Mouse (Mus musculus): ENCODE data around the gene Lhx2. TPM values are rescaled to one million over a fixed set of nuclear protein-coding genes. Genes with fewer than 3 reads are reported as not detected.

Gene Lhx2
- polyA plus RNA-seq, 1 experiment, result 0.36 TPM

DNA sequence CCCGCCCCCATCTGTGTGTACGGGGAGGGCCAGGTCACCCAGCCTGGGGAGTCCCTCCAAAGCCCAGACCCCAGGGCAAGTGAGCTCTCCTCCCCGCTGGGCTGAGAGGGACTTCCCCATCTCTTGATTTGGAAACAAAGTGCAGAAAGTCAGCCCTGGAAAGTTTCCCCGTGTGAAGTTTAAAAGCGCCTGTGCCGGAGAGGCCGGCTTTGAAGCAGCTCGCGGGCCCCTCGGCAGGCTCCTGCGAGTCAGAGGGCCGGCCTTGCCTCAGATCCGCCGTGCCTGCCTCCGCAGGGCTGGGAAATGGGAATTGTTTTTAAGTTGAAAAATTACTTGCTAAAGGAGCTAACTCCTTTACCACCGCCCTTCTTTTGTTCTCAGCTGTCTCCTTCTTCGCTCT lies 2.5 kb upstream of the Lhx2 start:
- H3K27me3 ChIP-seq (ENCODE audit: control insufficient read depth, insufficient read depth, low read length, poor library complexity, severe bottlenecking), result peaks cover 50% of the 10 kb centered on the region
- H3K27ac ChIP-seq (ENCODE audit: insufficient read depth, low read length), result no peak overlapping the region
- TF ChIP-seq POLR2A (IDR thresholded peaks at IDR 0.05; ENCODE audit: insufficient read depth, low read length) (no peak), CTCF (IDR thresholded peaks at IDR 0.05; ENCODE audit: low read depth, low read length) (no peak), EP300 (IDR thresholded peaks at IDR 0.05; ENCODE audit: insufficient read depth, low read depth, low read length) (no peak)
- H3K9ac ChIP-seq (ENCODE audit: low read depth, poor library complexity, severe bottlenecking), result no peak overlapping the region
- H3K9me3 ChIP-seq (replicated peaks; ENCODE audit: control insufficient read depth, insufficient read depth, low read length, poor library complexity, severe bottlenecking), result no peaks in the 10 kb centered on the region
- no peak overlapping the region for H3K4me3 ChIP-seq (ENCODE audit: low read depth, low read length)
- H3K36me3 ChIP-seq (ENCODE audit: control insufficient read depth, insufficient read depth, low read length, poor library complexity, severe bottlenecking), result no peaks in the 10 kb centered on the region
- H3K4me1 ChIP-seq (ENCODE audit: control insufficient read depth, insufficient read depth, low read length), result no peaks in the 10 kb centered on the region

DNA sequence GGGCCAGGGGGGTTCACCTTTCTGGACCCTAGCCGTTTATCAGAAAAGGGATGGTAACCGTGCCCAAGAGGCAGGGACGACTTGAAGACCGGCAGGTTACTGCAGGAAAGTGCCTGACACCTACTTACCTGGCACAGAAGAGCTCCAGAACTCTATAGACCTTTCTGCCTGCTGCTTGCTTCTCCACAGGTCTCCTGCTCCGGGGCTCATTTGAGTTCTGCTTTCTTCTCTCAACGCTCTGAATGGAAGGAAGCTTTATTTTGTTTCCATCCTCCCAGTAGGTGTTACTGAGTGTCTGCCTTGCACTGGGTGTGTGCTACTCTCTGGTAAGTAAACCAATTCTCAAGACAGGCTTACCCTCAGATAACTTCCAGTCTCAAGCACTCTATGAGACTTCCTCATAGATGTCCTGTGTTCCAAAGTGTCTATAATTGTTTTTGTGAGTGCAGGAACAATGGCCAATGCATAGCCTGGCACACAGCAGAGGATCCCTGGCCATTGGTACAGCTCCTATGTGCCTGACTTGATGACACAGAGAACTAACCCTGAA lies 1.9 kb upstream of the Lhx2 start:
- Histone ChIP-seq H3K4me1 (ENCODE audit: control insufficient read depth, insufficient read depth, low read length) (no peaks in the 10 kb centered on the region), H3K36me3 (ENCODE audit: control insufficient read depth, insufficient read depth, low read length, poor library complexity, severe bottlenecking) (no peaks in the 10 kb centered on the region), H3K9ac (ENCODE audit: low read depth, poor library complexity, severe bottlenecking) (no peak overlapping the region), H3K27ac (ENCODE audit: insufficient read depth, low read length) (no peak overlapping the region), H3K4me3 (ENCODE audit: low read depth, low read length) (no peak overlapping the region), H3K27me3 (ENCODE audit: control insufficient read depth, insufficient read depth, low read length, poor library complexity, severe bottlenecking) (peaks cover 50% of the 10 kb centered on the region), H3K9me3 (replicated peaks; ENCODE audit: control insufficient read depth, insufficient read depth, low read length, poor library complexity, severe bottlenecking) (no peaks in the 10 kb centered on the region)
- no peak for TF ChIP-seq EP300 (IDR thresholded peaks at IDR 0.05; ENCODE audit: insufficient read depth, low read depth, low read length)
- no peak for TF ChIP-seq CTCF (IDR thresholded peaks at IDR 0.05; ENCODE audit: low read depth, low read length)
- TF ChIP-seq POLR2A (IDR thresholded peaks at IDR 0.05; ENCODE audit: insufficient read depth, low read length), result no peak

DNA sequence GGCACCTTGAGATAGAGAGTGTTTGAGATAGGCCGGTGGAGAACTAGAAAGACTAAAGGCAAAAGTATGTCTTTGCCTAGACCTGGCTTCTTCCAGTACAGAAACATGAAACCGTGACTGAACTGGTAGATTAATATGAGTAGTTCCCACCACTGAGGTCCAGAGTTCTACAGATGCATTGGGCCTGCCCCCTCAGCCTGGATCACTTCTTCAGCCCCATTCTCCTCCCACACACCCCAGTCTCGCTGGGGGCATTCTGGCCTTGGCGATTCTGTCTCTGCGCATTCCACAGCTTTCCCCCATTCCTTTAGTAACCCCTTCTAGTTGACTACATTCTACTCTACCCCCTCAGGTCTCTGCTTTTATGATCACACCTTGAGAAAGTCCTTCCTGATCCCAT lies 1.4 kb upstream of the Lhx2 start:
- no peak overlapping the region for H3K4me3 ChIP-seq (ENCODE audit: low read depth, low read length)
- peaks cover 52% of the 10 kb centered on the region for H3K27me3 ChIP-seq (ENCODE audit: control insufficient read depth, insufficient read depth, low read length, poor library complexity, severe bottlenecking)
- H3K4me1 ChIP-seq (ENCODE audit: control insufficient read depth, insufficient read depth, low read length), result no peaks in the 10 kb centered on the region
- H3K36me3 ChIP-seq (ENCODE audit: control insufficient read depth, insufficient read depth, low read length, poor library complexity, severe bottlenecking), result no peaks in the 10 kb centered on the region
- H3K27ac ChIP-seq (ENCODE audit: insufficient read depth, low read length), result no peak overlapping the region
- no peak overlapping the region for H3K9ac ChIP-seq (ENCODE audit: low read depth, poor library complexity, severe bottlenecking)
- TF ChIP-seq EP300 (IDR thresholded peaks at IDR 0.05; ENCODE audit: insufficient read depth, low read depth, low read length), result no peak
- no peak for TF ChIP-seq POLR2A (IDR thresholded peaks at IDR 0.05; ENCODE audit: insufficient read depth, low read length)
- no peak for TF ChIP-seq CTCF (IDR thresholded peaks at IDR 0.05; ENCODE audit: low read depth, low read length)
- H3K9me3 ChIP-seq (replicated peaks; ENCODE audit: control insufficient read depth, insufficient read depth, low read length, poor library complexity, severe bottlenecking), result no peaks in the 10 kb centered on the region

DNA sequence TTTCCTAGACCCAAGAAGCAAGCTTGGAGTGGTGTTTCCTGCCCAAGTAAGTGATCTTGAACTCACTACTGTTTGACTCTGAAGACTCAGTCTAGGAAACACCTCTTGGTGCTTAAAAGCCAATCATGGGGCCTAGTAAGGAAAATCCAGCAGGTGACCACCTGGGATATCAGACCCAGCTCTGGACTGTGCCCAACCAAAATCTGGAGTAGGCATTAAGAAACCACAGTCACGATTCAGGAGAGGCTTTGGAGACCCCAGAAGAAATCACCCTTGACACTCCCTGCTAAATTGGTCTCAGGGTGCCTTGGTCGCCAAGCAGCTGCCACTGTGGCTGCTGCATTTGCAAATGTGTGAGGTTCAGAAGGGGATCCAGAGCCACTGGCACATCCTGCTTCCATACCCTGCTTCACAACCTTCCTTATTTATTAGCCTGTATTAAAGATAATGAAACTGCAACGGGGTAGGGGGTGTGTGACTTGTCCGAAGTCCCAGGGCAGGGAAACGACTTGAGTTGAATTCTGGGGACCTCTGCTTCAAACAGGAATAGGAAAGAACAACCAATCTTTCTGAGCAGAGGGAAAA lies 641 bp upstream of the Lhx2 start:
- H3K9me3 ChIP-seq (replicated peaks; ENCODE audit: control insufficient read depth, insufficient read depth, low read length, poor library complexity, severe bottlenecking), result no peaks in the 10 kb centered on the region
- H3K36me3 ChIP-seq (ENCODE audit: control insufficient read depth, insufficient read depth, low read length, poor library complexity, severe bottlenecking), result no peaks in the 10 kb centered on the region
- TF ChIP-seq POLR2A (IDR thresholded peaks at IDR 0.05; ENCODE audit: insufficient read depth, low read length) (no peak), CTCF (IDR thresholded peaks at IDR 0.05; ENCODE audit: low read depth, low read length) (no peak), EP300 (IDR thresholded peaks at IDR 0.05; ENCODE audit: insufficient read depth, low read depth, low read length) (no peak)
- no peak overlapping the region for H3K27ac ChIP-seq (ENCODE audit: insufficient read depth, low read length)
- H3K4me1 ChIP-seq (ENCODE audit: control insufficient read depth, insufficient read depth, low read length), result no peaks in the 10 kb centered on the region
- no peak overlapping the region for H3K4me3 ChIP-seq (ENCODE audit: low read depth, low read length)
- H3K27me3 ChIP-seq (ENCODE audit: control insufficient read depth, insufficient read depth, low read length, poor library complexity, severe bottlenecking), result peaks cover 53% of the 10 kb centered on the region
- no peak overlapping the region for H3K9ac ChIP-seq (ENCODE audit: low read depth, poor library complexity, severe bottlenecking)

DNA sequence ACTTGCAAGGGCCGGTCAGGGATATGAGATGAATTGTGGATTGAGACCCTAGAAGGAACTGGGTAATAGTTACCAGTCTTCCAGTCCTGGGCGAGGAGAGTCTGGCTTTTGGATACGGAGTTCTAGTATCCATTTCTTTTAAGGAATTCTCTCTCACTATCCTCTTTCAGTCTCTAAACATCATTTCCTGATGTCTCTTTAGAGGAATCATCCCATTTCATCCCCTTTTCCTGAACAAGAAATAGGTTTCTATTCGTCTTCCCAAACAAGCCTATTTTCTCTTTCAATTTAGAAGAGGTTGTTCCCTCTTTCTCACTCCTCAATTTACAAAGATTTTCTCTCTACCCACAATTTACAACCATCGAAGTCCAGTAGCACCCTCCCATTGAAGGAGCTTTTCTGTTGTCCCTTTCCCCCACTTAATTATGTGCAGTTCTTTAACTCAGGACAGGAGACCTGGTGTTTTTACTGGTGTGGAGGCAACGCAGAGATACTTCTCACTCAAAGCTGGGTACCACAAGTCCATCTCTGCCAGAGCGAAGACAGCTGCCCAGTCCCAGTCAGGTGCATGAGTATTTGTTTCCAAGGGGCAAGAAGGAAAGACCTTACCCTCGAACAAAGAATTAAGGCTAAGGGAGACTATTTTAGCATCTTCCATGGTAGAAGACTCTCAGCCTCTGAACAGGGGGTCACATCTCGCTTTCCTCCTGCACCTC lies 987 bp downstream of the Lhx2 start:
- H3K9me3 ChIP-seq (replicated peaks; ENCODE audit: control insufficient read depth, insufficient read depth, low read length, poor library complexity, severe bottlenecking), result no peaks in the 10 kb centered on the region
- peaks cover 60% of the 10 kb centered on the region for H3K27me3 ChIP-seq (ENCODE audit: control insufficient read depth, insufficient read depth, low read length, poor library complexity, severe bottlenecking)
- no peaks in the 10 kb centered on the region for H3K4me1 ChIP-seq (ENCODE audit: control insufficient read depth, insufficient read depth, low read length)
- peak overlapping the region; percentile 30 for H3K4me3 ChIP-seq (ENCODE audit: low read depth, low read length)
- peak overlapping the region; percentile 78; the same call in 1 of the 2 replicates for H3K9ac ChIP-seq (ENCODE audit: low read depth, poor library complexity, severe bottlenecking)
- no peaks in the 10 kb centered on the region for H3K36me3 ChIP-seq (ENCODE audit: control insufficient read depth, insufficient read depth, low read length, poor library complexity, severe bottlenecking)
- TF ChIP-seq EP300 (IDR thresholded peaks at IDR 0.05; ENCODE audit: insufficient read depth, low read depth, low read length), result no peak
- TF ChIP-seq CTCF (IDR thresholded peaks at IDR 0.05; ENCODE audit: low read depth, low read length), result no peak
- TF ChIP-seq POLR2A (IDR thresholded peaks at IDR 0.05; ENCODE audit: insufficient read depth, low read length), result no peak
- H3K27ac ChIP-seq (ENCODE audit: insufficient read depth, low read length), result no peak overlapping the region

DNA sequence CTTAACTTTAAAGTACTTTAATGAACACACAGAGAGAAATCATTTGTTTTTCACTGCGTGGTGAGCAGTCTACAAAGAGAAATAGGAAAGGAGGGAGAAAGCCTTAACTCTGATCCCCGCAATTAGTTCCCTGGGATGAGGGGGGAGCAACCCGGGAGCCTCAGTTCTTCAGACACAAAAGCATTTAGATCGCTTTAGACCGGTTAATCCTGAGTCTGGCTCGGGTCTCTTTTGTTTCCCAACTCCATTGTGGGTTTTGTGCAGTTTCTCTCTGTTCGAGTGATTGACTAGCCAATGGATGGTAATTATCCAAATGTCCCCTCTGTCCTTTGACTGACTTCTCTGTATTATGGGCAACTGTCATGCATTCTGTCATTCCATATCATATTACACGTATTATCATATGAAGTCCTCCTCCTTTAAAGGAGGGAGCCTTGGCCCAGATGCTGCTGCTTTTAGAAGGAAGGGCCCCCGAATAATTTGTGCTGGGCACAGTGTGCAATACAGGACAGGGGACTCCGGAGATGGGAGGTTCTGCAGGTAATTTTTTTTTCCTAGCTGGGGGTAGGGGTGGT lies 1.6 kb downstream of the Lhx2 start:
- H3K27ac ChIP-seq (ENCODE audit: insufficient read depth, low read length), result no peak overlapping the region
- no peak overlapping the region for H3K9ac ChIP-seq (ENCODE audit: low read depth, poor library complexity, severe bottlenecking)
- peaks cover 58% of the 10 kb centered on the region for H3K27me3 ChIP-seq (ENCODE audit: control insufficient read depth, insufficient read depth, low read length, poor library complexity, severe bottlenecking)
- TF ChIP-seq CTCF (IDR thresholded peaks at IDR 0.05; ENCODE audit: low read depth, low read length), result no peak
- H3K9me3 ChIP-seq (replicated peaks; ENCODE audit: control insufficient read depth, insufficient read depth, low read length, poor library complexity, severe bottlenecking), result no peaks in the 10 kb centered on the region
- no peaks in the 10 kb centered on the region for H3K4me1 ChIP-seq (ENCODE audit: control insufficient read depth, insufficient read depth, low read length)
- no peak overlapping the region for H3K4me3 ChIP-seq (ENCODE audit: low read depth, low read length)
- H3K36me3 ChIP-seq (ENCODE audit: control insufficient read depth, insufficient read depth, low read length, poor library complexity, severe bottlenecking), result no peaks in the 10 kb centered on the region
